Mouse (Mus musculus) intestine, postnatal 0 days (tissue): ENCODE measurements around the gene Necap2. TPM values are rescaled to one million over a fixed set of nuclear protein-coding genes. Genes with fewer than 3 reads are reported as not detected.
A peak's percentile ranks its signal among the peaks of the same experiment; 100 is the strongest.

Experiments
- ATAC-seq: fragments of 200-750 bp; cut with Nextera tagmentation; 2 replicates; pipeline ENCODE4 v1.8.0; 2017; ENCODE audit warnings: mild to moderate bottlenecking, moderate TSS enrichment, moderate library complexity
- H3K27ac ChIP-seq: fragments of 300-500 bp; sonication (generic); 2 replicates; pipeline ENCODE4 v1.5.1; 2014; ENCODE audit warnings: mild to moderate bottlenecking, low read depth, low read length, moderate library complexity
- H3K27me3 ChIP-seq: fragments of 300-500 bp; sonication (generic); replicated peaks from 2 replicates; pipeline ENCODE4 v1.6.1; 2014; ENCODE audit warnings: low read length, mixed read lengths; ENCODE audit not compliant: control insufficient read depth, insufficient read depth
- H3K36me3 ChIP-seq: fragments of 300-500 bp; sonication (generic); 2 replicates; pipeline ENCODE4 v1.6.1; 2014; ENCODE audit warnings: mild to moderate bottlenecking, moderate library complexity; ENCODE audit not compliant: control insufficient read depth, insufficient read depth
- H3K4me1 ChIP-seq: fragments of 300-500 bp; sonication (generic); replicated peaks from 2 replicates; pipeline ENCODE4 v1.6.1; 2014; ENCODE audit warnings: antibody characterized with exemption, low read length, mixed read lengths; ENCODE audit not compliant: control insufficient read depth, insufficient read depth
- H3K4me2 ChIP-seq: fragments of 300-500 bp; sonication (generic); replicated peaks from 2 replicates; pipeline ENCODE4 v1.6.1; 2014; ENCODE audit warnings: low read depth, mild to moderate bottlenecking, moderate library complexity
- H3K4me3 ChIP-seq: fragments of 300-500 bp; sonication (generic); 2 replicates; pipeline ENCODE4 v1.5.1; 2014; ENCODE audit warnings: low read depth, low read length
- H3K9ac ChIP-seq: fragments of 300-500 bp; sonication (generic); 2 replicates; pipeline ENCODE4 v1.6.1; 2014; ENCODE audit warnings: mild to moderate bottlenecking, low read depth, low read length
- H3K9me3 ChIP-seq: fragments of 300-500 bp; sonication (generic); 2 replicates; pipeline ENCODE4 v1.6.1; 2016; ENCODE audit warnings: mixed run types; ENCODE audit not compliant: control insufficient read depth
- CTCF ChIP-seq: sonication (generic); IDR thresholded peaks from 2 replicates; pipeline ENCODE4 v1.5.1; 2016; ENCODE audit warnings: low read depth, mild to moderate bottlenecking, control low read depth, antibody characterized with exemption, moderate library complexity
- WGBS: fragments of 180-500 bp; shearing (Covaris S2); extraction: QIAGEN DNeasy Blood & Tissue Kit; methylation state at CpG from one replicate; pipeline ENCODE4 v1.1.7; 2014; 5-methylcytosine and 5-hydroxymethylcytosine counted together
- polyA plus RNA-seq: library from polyadenylated mRNA; unstranded; fragments of >200 nt; fragmentation: Nextera tagmentation; extraction: Ambion mirVana; gene quantifications from 2 replicates; pipeline ENCODE4 v1.2.1, GENCODE M21; 2015

Necap2 gene
- polyA plus RNA-seq, 1 experiment from 2014 or later = 103 TPM

- no peak for TF ChIP-seq CTCF
- Histone ChIP-seq H3K9me3 (no peaks in the 10 kb centered on the region), H3K4me2 (no peak overlapping the region), H3K9ac (no peak overlapping the region), H3K36me3 (peaks cover 77% of the 10 kb centered on the region), H3K27ac (0 out of 2 replicates have a peak overlapping the region, but pooled peaks have one; percentile 31), H3K4me3 (no peak overlapping the region), H3K27me3 (no peaks in the 10 kb centered on the region), H3K4me1 (no peaks in the 10 kb centered on the region)
- ATAC-seq = no peak
- WGBS = 82% methylated on average over 6 of the region's 6 CpGs
These were observed 36.4 kb upstream of the Necap2 start for GRCm38 (mm10) chr4:141114521-141114981.

- ATAC-seq = no peak
- no peak overlapping the region for H3K27ac ChIP-seq
These were observed 35.7 kb upstream of the Necap2 start for GRCm38 (mm10) chr4:141113831-141114230.

GRCm38 (mm10) chr4:141108196-141108732 is 30.1 kb upstream of the Necap2 start:
- TF ChIP-seq CTCF = no peak
- WGBS = 37% methylated on average over 10 of the region's 10 CpGs
- H3K36me3 ChIP-seq = peaks cover 30% of the 10 kb centered on the region; the same call in 1 of the 2 replicates
- no peaks in the 10 kb centered on the region for H3K9me3 ChIP-seq
- no peak overlapping the region for H3K27ac ChIP-seq
- no peaks in the 10 kb centered on the region for H3K4me1 ChIP-seq
- H3K4me3 ChIP-seq = no peak overlapping the region
- no peak for ATAC-seq
- no peak overlapping the region for H3K4me2 ChIP-seq
- no peak overlapping the region for H3K9ac ChIP-seq
- H3K27me3 ChIP-seq = no peaks in the 10 kb centered on the region

More at GRCm38 (mm10) chr4:141113831-141114230, 35.7 kb upstream of the Necap2 start:
- WGBS = 58% methylated on average over 7 of the region's 7 CpGs
- H3K9me3 ChIP-seq = no peaks in the 10 kb centered on the region
- no peak for TF ChIP-seq CTCF
- H3K9ac ChIP-seq = no peak overlapping the region
- H3K4me2 ChIP-seq = no peak overlapping the region
- H3K4me3 ChIP-seq = no peak overlapping the region
- H3K4me1 ChIP-seq = no peaks in the 10 kb centered on the region
- peaks cover 77% of the 10 kb centered on the region for H3K36me3 ChIP-seq
- no peaks in the 10 kb centered on the region for H3K27me3 ChIP-seq

GRCm38 (mm10) chr4:141106526-141107183 is 28.5 kb upstream of the Necap2 start:
- Histone ChIP-seq H3K27me3 (no peaks in the 10 kb centered on the region), H3K4me3 (no peak overlapping the region), H3K27ac (no peak overlapping the region), H3K9me3 (no peaks in the 10 kb centered on the region), H3K36me3 (peaks cover 14% of the 10 kb centered on the region; the same call in 1 of the 2 replicates), H3K4me2 (no peak overlapping the region), H3K4me1 (no peaks in the 10 kb centered on the region), H3K9ac (no peak overlapping the region)
- 80% methylated on average over 16 of the region's 16 CpGs for WGBS
- no peak for ATAC-seq
- no peak for TF ChIP-seq CTCF

GRCm38 (mm10) chr4:141101855-141102254 is 23.7 kb upstream of the Necap2 start:
- no peaks in the 10 kb centered on the region for H3K9me3 ChIP-seq
- no peaks in the 10 kb centered on the region for H3K27me3 ChIP-seq
- H3K4me1 ChIP-seq = no peaks in the 10 kb centered on the region
- no peak overlapping the region for H3K9ac ChIP-seq
- ATAC-seq = no peak
- H3K4me3 ChIP-seq = no peak overlapping the region
- peak; percentile 74 for TF ChIP-seq CTCF
- no peak overlapping the region for H3K4me2 ChIP-seq
- WGBS = 64% methylated on average over 6 of the region's 6 CpGs
- no peaks in the 10 kb centered on the region for H3K36me3 ChIP-seq
- H3K27ac ChIP-seq = no peak overlapping the region

- 91% methylated on average over 9 of the region's 9 CpGs for WGBS
- Histone ChIP-seq H3K4me1 (no peaks in the 10 kb centered on the region), H3K4me2 (no peak overlapping the region), H3K27me3 (no peaks in the 10 kb centered on the region), H3K4me3 (no peak overlapping the region), H3K9me3 (no peaks in the 10 kb centered on the region), H3K9ac (no peak overlapping the region), H3K27ac (no peak overlapping the region), H3K36me3 (no peaks in the 10 kb centered on the region)
- no peak for ATAC-seq
- no peak for TF ChIP-seq CTCF
These were observed 23.1 kb upstream of the Necap2 start for GRCm38 (mm10) chr4:141101291-141101690.
